Mouse (Mus musculus): ENCODE data around the gene Chp2. TPM values are rescaled to one million over a fixed set of nuclear protein-coding genes. Genes with fewer than 3 reads are reported as not detected.
A peak's percentile ranks its signal among the peaks of the same experiment; 100 is the strongest.

Gene Chp2
- 0.66 and 0.79 TPM in 2 replicates for polyA plus RNA-seq (2014; fragmentation: Nextera tagmentation; extraction: Ambion mirVana)

DNA sequence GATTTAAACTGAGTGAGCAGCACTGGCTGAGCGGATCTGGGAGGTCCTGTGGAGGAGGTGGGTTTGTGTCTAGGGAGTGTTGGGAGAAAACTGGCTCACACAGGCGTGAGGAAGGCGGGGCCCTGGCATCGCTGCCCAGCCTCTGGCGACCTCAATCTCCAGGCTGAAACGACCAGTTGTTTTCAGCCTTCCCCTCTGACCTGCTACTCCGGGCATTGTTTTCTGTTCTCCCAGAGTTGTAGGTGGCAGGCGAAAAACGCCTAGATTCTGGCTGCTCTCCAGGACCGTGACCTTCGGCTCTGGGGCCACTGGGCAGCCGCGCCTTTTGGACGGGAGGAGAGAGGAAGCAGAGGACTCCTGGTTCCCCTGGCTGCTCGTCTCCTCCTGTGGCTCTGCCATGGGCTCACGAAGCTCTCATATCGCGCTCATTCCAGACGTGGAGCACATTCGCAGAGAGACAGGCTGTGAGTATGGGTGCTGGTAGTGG is at the start of gene Chp2:
Chp2 (plus strand) TSS at position 182 of the 487 bp plus-strand sequence.
- Histone ChIP-seq H3K36me3 (ENCODE audit: control insufficient read depth, insufficient read depth, low read length) (no peaks in the 10 kb centered on the region), H3K4me3 (ENCODE audit: low read depth, low read length) (no peak within 1 kb of the TSS), H3K27me3 (replicated peaks; ENCODE audit: control insufficient read depth, insufficient read depth, low read length) (no peaks in the 10 kb centered on the region), H3K4me2 (ENCODE audit: low read length) (peak within 1 kb of the TSS; percentile 34; the same call in 1 of the 2 replicates), H3K4me1 (ENCODE audit: control insufficient read depth, insufficient read depth, low read length) (no peaks in the 10 kb centered on the region), H3K9ac (ENCODE audit: low read length) (no peak within 1 kb of the TSS), H3K9me3 (replicated peaks; ENCODE audit: control insufficient read depth, low read length) (no peaks in the 10 kb centered on the region), H3K27ac (ENCODE audit: low read depth, low read length) (no peak within 1 kb of the TSS)
- peak; percentile 14 for DNase-seq (ENCODE audit: low spot score)
- WGBS, result 27% methylated on average over 20 of the region's 20 CpGs
- ATAC-seq, result no peak

- DNase-seq (ENCODE audit: low spot score) (no peak), ATAC-seq (no peak)
- WGBS, result 82% methylated on average over 6 of the region's 6 CpGs
- peaks cover 50% of the 10 kb centered on the region for H3K36me3 ChIP-seq (ENCODE audit: control insufficient read depth, insufficient read depth, low read length)
- no peaks in the 10 kb centered on the region for H3K4me1 ChIP-seq (ENCODE audit: control insufficient read depth, insufficient read depth, low read length)
- no peak overlapping the region for H3K27ac ChIP-seq (ENCODE audit: low read depth, low read length)
- H3K9ac ChIP-seq (ENCODE audit: low read length), result no peak overlapping the region
- H3K4me2 ChIP-seq (ENCODE audit: low read length), result no peak overlapping the region
- no peaks in the 10 kb centered on the region for H3K27me3 ChIP-seq (replicated peaks; ENCODE audit: control insufficient read depth, insufficient read depth, low read length)
- H3K4me3 ChIP-seq (ENCODE audit: low read depth, low read length), result no peak overlapping the region
- H3K9me3 ChIP-seq (replicated peaks; ENCODE audit: control insufficient read depth, low read length), result no peaks in the 10 kb centered on the region
Observed at GRCm38 (mm10) chr7:122170705-122171104, 48.6 kb upstream of the Chp2 start.

- no peaks in the 10 kb centered on the region for H3K27me3 ChIP-seq (replicated peaks; ENCODE audit: control insufficient read depth, insufficient read depth, low read length)
- ATAC-seq (no peak), DNase-seq (ENCODE audit: low spot score) (no peak)
- H3K4me3 ChIP-seq (ENCODE audit: low read depth, low read length), result no peak overlapping the region
- peaks cover 41% of the 10 kb centered on the region for H3K36me3 ChIP-seq (ENCODE audit: control insufficient read depth, insufficient read depth, low read length)
- no peaks in the 10 kb centered on the region for H3K9me3 ChIP-seq (replicated peaks; ENCODE audit: control insufficient read depth, low read length)
- H3K27ac ChIP-seq (ENCODE audit: low read depth, low read length), result no peak overlapping the region
- H3K4me1 ChIP-seq (ENCODE audit: control insufficient read depth, insufficient read depth, low read length), result no peaks in the 10 kb centered on the region
- H3K4me2 ChIP-seq (ENCODE audit: low read length), result no peak overlapping the region
- no peak overlapping the region for H3K9ac ChIP-seq (ENCODE audit: low read length)
- WGBS, result 87% methylated on average over 10 of the region's 10 CpGs
Observed at GRCm38 (mm10) chr7:122171613-122172012, 47.7 kb upstream of the Chp2 start.

DNA sequence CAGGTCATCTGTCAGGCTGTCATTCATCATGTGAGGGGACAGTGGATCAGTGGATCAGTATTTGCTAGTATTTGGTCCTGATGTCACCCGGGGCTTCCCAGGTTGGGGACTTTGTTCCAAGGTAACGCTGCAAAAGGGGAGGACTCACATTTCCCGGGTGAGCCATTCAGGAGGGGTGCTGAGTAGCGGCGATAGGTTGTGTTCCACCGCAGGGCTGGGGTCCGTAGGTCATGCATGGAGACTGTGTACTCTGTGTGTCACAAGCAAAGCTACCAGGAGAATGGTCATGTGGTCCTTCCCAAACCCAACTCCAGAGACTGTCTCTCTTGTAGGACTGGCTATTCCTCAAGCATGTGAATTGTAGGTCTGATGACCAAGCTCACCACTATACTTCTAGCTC is 38.6 kb upstream of the Chp2 start:
- Histone ChIP-seq H3K27ac (ENCODE audit: low read depth, low read length) (no peak overlapping the region), H3K27me3 (replicated peaks; ENCODE audit: control insufficient read depth, insufficient read depth, low read length) (no peaks in the 10 kb centered on the region), H3K9me3 (replicated peaks; ENCODE audit: control insufficient read depth, low read length) (no peaks in the 10 kb centered on the region), H3K4me2 (ENCODE audit: low read length) (no peak overlapping the region), H3K9ac (ENCODE audit: low read length) (no peak overlapping the region), H3K4me3 (ENCODE audit: low read depth, low read length) (no peak overlapping the region), H3K36me3 (ENCODE audit: control insufficient read depth, insufficient read depth, low read length) (no peaks in the 10 kb centered on the region), H3K4me1 (ENCODE audit: control insufficient read depth, insufficient read depth, low read length) (no peaks in the 10 kb centered on the region)
- WGBS, result 92% methylated on average over 7 of the region's 7 CpGs
- ATAC-seq (no peak), DNase-seq (ENCODE audit: low spot score) (no peak)

GRCm38 (mm10) chr7:122184569-122184968 is 34.7 kb upstream of the Chp2 start:
- no peaks in the 10 kb centered on the region for H3K9me3 ChIP-seq (replicated peaks; ENCODE audit: control insufficient read depth, low read length)
- H3K4me3 ChIP-seq (ENCODE audit: low read depth, low read length), result no peak overlapping the region
- H3K27me3 ChIP-seq (replicated peaks; ENCODE audit: control insufficient read depth, insufficient read depth, low read length), result no peaks in the 10 kb centered on the region
- ATAC-seq (no peak), DNase-seq (ENCODE audit: low spot score) (no peak)
- H3K27ac ChIP-seq (ENCODE audit: low read depth, low read length), result no peak overlapping the region
- no peak overlapping the region for H3K9ac ChIP-seq (ENCODE audit: low read length)
- 80% methylated on average over 5 of the region's 5 CpGs for WGBS
- H3K4me1 ChIP-seq (ENCODE audit: control insufficient read depth, insufficient read depth, low read length), result no peaks in the 10 kb centered on the region
- H3K4me2 ChIP-seq (ENCODE audit: low read length), result no peak overlapping the region
- H3K36me3 ChIP-seq (ENCODE audit: control insufficient read depth, insufficient read depth, low read length), result no peaks in the 10 kb centered on the region

DNA sequence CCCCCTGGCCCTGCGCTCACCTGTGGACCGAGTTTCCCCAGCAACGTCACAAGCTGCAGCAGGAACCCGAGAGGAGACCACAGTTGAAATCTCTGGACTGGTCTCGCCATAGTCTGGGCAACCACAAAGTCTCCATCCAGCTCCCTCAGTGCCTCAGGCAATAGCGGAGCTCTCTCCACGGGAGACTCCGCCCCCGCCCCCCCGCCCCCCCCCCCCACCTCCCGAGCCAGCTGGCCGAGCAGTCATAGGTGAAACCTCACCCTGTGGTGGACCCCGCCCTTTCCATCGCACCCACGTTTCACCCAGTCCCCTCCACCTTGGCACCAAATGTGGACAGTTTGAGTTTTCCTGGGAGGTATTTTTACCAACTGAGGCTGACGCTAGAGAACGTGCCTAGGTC is 33.3 kb upstream of the Chp2 start, which contains the start of gene Ern2:
Ern2 (minus strand) TSS at position 165 of the 400 bp plus-strand sequence.
- 22% methylated on average over 17 of the region's 17 CpGs for WGBS
- ATAC-seq (no peak), DNase-seq (ENCODE audit: low spot score) (no peak)
- Histone ChIP-seq H3K4me2 (ENCODE audit: low read length) (peak within 1 kb of the TSS; percentile 16; the same call in 1 of the 2 replicates), H3K4me3 (ENCODE audit: low read depth, low read length) (no peak within 1 kb of the TSS), H3K9me3 (replicated peaks; ENCODE audit: control insufficient read depth, low read length) (no peaks in the 10 kb centered on the region), H3K36me3 (ENCODE audit: control insufficient read depth, insufficient read depth, low read length) (no peaks in the 10 kb centered on the region), H3K9ac (ENCODE audit: low read length) (no peak within 1 kb of the TSS), H3K4me1 (ENCODE audit: control insufficient read depth, insufficient read depth, low read length) (no peaks in the 10 kb centered on the region), H3K27me3 (replicated peaks; ENCODE audit: control insufficient read depth, insufficient read depth, low read length) (no peaks in the 10 kb centered on the region), H3K27ac (ENCODE audit: low read depth, low read length) (no peak within 1 kb of the TSS)

- no peak for ATAC-seq
- WGBS, result 23% methylated on average over 7 of the region's 7 CpGs
- Histone ChIP-seq H3K27ac (ENCODE audit: low read depth, low read length) (no peak overlapping the region), H3K36me3 (ENCODE audit: control insufficient read depth, insufficient read depth, low read length) (no peaks in the 10 kb centered on the region), H3K9ac (ENCODE audit: low read length) (no peak overlapping the region), H3K9me3 (replicated peaks; ENCODE audit: control insufficient read depth, low read length) (no peaks in the 10 kb centered on the region), H3K27me3 (replicated peaks; ENCODE audit: control insufficient read depth, insufficient read depth, low read length) (no peaks in the 10 kb centered on the region), H3K4me2 (ENCODE audit: low read length) (no peak overlapping the region), H3K4me1 (ENCODE audit: control insufficient read depth, insufficient read depth, low read length) (no peaks in the 10 kb centered on the region), H3K4me3 (ENCODE audit: low read depth, low read length) (no peak overlapping the region)
- DNase-seq (ENCODE audit: low spot score), result peak; percentile 71
Observed at GRCm38 (mm10) chr7:122189484-122189883, 29.8 kb upstream of the Chp2 start.

GRCm38 (mm10) chr7:122191097-122191496 is 28.2 kb upstream of the Chp2 start:
- Histone ChIP-seq H3K36me3 (ENCODE audit: control insufficient read depth, insufficient read depth, low read length) (no peaks in the 10 kb centered on the region), H3K9me3 (replicated peaks; ENCODE audit: control insufficient read depth, low read length) (no peaks in the 10 kb centered on the region), H3K4me1 (ENCODE audit: control insufficient read depth, insufficient read depth, low read length) (no peaks in the 10 kb centered on the region), H3K9ac (ENCODE audit: low read length) (no peak overlapping the region), H3K27ac (ENCODE audit: low read depth, low read length) (no peak overlapping the region), H3K4me3 (ENCODE audit: low read depth, low read length) (no peak overlapping the region), H3K4me2 (ENCODE audit: low read length) (no peak overlapping the region), H3K27me3 (replicated peaks; ENCODE audit: control insufficient read depth, insufficient read depth, low read length) (no peaks in the 10 kb centered on the region)
- ATAC-seq (no peak), DNase-seq (ENCODE audit: low spot score) (no peak)
- WGBS, result 72% methylated on average over 10 of the region's 10 CpGs

- no peak for DNase-seq (ENCODE audit: low spot score)
- H3K9me3 ChIP-seq (replicated peaks; ENCODE audit: control insufficient read depth, low read length), result no peaks in the 10 kb centered on the region
Observed at GRCm38 (mm10) chr7:122193919-122194318, 25.4 kb upstream of the Chp2 start.

More at GRCm38 (mm10) chr7:122193919-122194318, 25.4 kb upstream of the Chp2 start:
- Histone ChIP-seq H3K4me2 (ENCODE audit: low read length) (no peak overlapping the region), H3K36me3 (ENCODE audit: control insufficient read depth, insufficient read depth, low read length) (no peaks in the 10 kb centered on the region), H3K27me3 (replicated peaks; ENCODE audit: control insufficient read depth, insufficient read depth, low read length) (no peaks in the 10 kb centered on the region), H3K27ac (ENCODE audit: low read depth, low read length) (no peak overlapping the region), H3K4me1 (ENCODE audit: control insufficient read depth, insufficient read depth, low read length) (no peaks in the 10 kb centered on the region), H3K4me3 (ENCODE audit: low read depth, low read length) (no peak overlapping the region), H3K9ac (ENCODE audit: low read length) (no peak overlapping the region)
- no peak for ATAC-seq

All from forebrain, embryonic 14.5 days (tissue).